In the genomic region with DNA sequence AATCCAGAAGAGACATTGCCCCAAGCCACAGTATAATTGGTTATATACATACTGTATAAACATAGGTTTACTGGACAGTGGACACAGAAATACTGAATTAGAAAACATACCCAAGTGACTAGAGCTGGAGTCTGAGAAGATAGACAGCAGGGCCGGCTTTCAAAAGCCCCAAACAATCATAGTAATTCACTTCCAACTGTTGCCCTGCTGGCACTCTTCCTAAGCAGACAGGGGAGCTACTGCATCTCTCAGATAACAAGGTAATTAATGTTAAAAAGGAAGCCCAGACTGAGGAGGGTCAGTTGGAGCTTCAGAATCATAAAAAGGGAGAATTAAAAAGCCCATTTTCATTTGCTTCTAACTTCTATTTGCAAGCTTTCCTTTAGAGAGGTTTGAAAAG, we compare ENCODE assay signal across 27 mouse cellular contexts.
DNase-seq lines count a peak whose midpoint lies in the region; ATAC-seq lines count a peak whose summit lies in the region.
"Had no signal": no experiment of that assay in that cellular context is flagged by ENCODE, and none has a peak within 500 bp of the region (broad histone marks: within the 10 kb centered on the region; RNA-seq: fewer than 3 reads in every experiment).

No protein-coding gene starts in this region.

- no peaks in the 10 kb centered on the region for H3K9me3 ChIP-seq in midbrain, embryonic 13.5 days
- no peaks in the 10 kb centered on the region for H3K9me3 ChIP-seq in midbrain, embryonic 10.5 days (replicated peaks)
- no peaks in the 10 kb centered on the region for H3K9me3 ChIP-seq in midbrain, embryonic 16.5 days (replicated peaks; ENCODE audit: control insufficient read depth, low read length, poor library complexity, severe bottlenecking)
- no peaks in the 10 kb centered on the region for H3K9me3 ChIP-seq in midbrain, embryonic 11.5 days (ENCODE audit: control insufficient read depth, low read length)
- H3K9me3 ChIP-seq: embryonic facial prominence, embryonic 13.5 days; embryonic facial prominence, embryonic 15.5 days; forebrain, embryonic 10.5 days; forebrain, embryonic 12.5 days; forebrain, embryonic 15.5 days; G1E had no signal

- H3K27me3 ChIP-seq in midbrain, embryonic 13.5 days: no peaks in the 10 kb centered on the region
- no peaks in the 10 kb centered on the region for H3K27me3 ChIP-seq in midbrain, embryonic 10.5 days (ENCODE audit: low read depth, poor library complexity, severe bottlenecking)
- H3K27me3 ChIP-seq in midbrain, embryonic 16.5 days (ENCODE audit: control insufficient read depth, insufficient read depth, low read depth, low read length): no peaks in the 10 kb centered on the region
- H3K27me3 ChIP-seq in midbrain, embryonic 11.5 days (ENCODE audit: control insufficient read depth, insufficient read depth, low read length): no peaks in the 10 kb centered on the region
- H3K27me3 ChIP-seq: CH12.LX; embryonic facial prominence, embryonic 13.5 days; embryonic facial prominence, embryonic 15.5 days; forebrain, embryonic 12.5 days; forebrain, embryonic 15.5 days; Patski had no signal

- H3K4me1 ChIP-seq in midbrain, embryonic 13.5 days (replicated peaks): 0 out of 2 replicates have a peak, but pooled peaks cover 4% of the 10 kb centered on the region
- no peaks in the 10 kb centered on the region for H3K4me1 ChIP-seq in midbrain, embryonic 10.5 days
- H3K4me1 ChIP-seq in midbrain, embryonic 16.5 days (ENCODE audit: control insufficient read depth, insufficient read depth, low read length): no peaks in the 10 kb centered on the region; the same call in 1 of the 2 replicates
- H3K4me1 ChIP-seq in midbrain, embryonic 11.5 days (ENCODE audit: control insufficient read depth, insufficient read depth, low read length): no peaks in the 10 kb centered on the region
- H3K4me1 ChIP-seq: embryonic facial prominence, embryonic 13.5 days; embryonic facial prominence, embryonic 15.5 days; forebrain, embryonic 10.5 days; forebrain, embryonic 12.5 days; forebrain, embryonic 15.5 days had no signal

- no peak overlapping the region for H3K9ac ChIP-seq in midbrain, embryonic 13.5 days (replicated peaks)
- H3K9ac ChIP-seq in midbrain, embryonic 16.5 days (ENCODE audit: low read depth, low read length): no peak overlapping the region
- no peak overlapping the region for H3K9ac ChIP-seq in midbrain, embryonic 11.5 days (ENCODE audit: low read length)
- H3K9ac ChIP-seq: embryonic facial prominence, embryonic 13.5 days; embryonic facial prominence, embryonic 15.5 days; forebrain, embryonic 12.5 days; forebrain, embryonic 15.5 days had no signal

- no peak overlapping the region for H3K4me3 ChIP-seq in midbrain, embryonic 13.5 days (replicated peaks)
- H3K4me3 ChIP-seq in midbrain, embryonic 10.5 days: no peak overlapping the region
- no peak overlapping the region for H3K4me3 ChIP-seq in midbrain, embryonic 16.5 days (ENCODE audit: low read depth, low read length)
- no peak overlapping the region for H3K4me3 ChIP-seq in midbrain, embryonic 11.5 days (ENCODE audit: low read depth, low read length)
- H3K4me3 ChIP-seq: embryonic facial prominence, embryonic 13.5 days; embryonic facial prominence, embryonic 15.5 days; erythroblast, embryonic 14.5 days; forebrain, embryonic 10.5 days; forebrain, embryonic 12.5 days; forebrain, embryonic 15.5 days had no signal

- WGBS in midbrain, embryonic 13.5 days: 32% methylated on average over 1 of the region's 1 CpGs
- 69% methylated on average over 1 of the region's 1 CpGs for WGBS in midbrain, embryonic 10.5 days
- 36% methylated on average over 1 of the region's 1 CpGs for WGBS in midbrain, embryonic 16.5 days
- WGBS in midbrain, embryonic 11.5 days: 40% methylated on average over 1 of the region's 1 CpGs

- no peak overlapping the region for H3K27ac ChIP-seq in midbrain, embryonic 13.5 days
- no peak overlapping the region for H3K27ac ChIP-seq in midbrain, embryonic 10.5 days (replicated peaks)
- no peak overlapping the region for H3K27ac ChIP-seq in midbrain, embryonic 16.5 days (ENCODE audit: low read length)
- H3K27ac ChIP-seq in midbrain, embryonic 11.5 days (ENCODE audit: low read depth, low read length): no peak overlapping the region
- H3K27ac ChIP-seq: embryonic facial prominence, embryonic 13.5 days; embryonic facial prominence, embryonic 15.5 days; forebrain, embryonic 10.5 days; forebrain, embryonic 12.5 days; forebrain, embryonic 15.5 days had no signal

- H3K36me3 ChIP-seq in midbrain, embryonic 13.5 days: no peaks in the 10 kb centered on the region
- no peaks in the 10 kb centered on the region for H3K36me3 ChIP-seq in midbrain, embryonic 10.5 days
- no peaks in the 10 kb centered on the region for H3K36me3 ChIP-seq in midbrain, embryonic 16.5 days (ENCODE audit: control insufficient read depth, insufficient read depth, low read length)
- H3K36me3 ChIP-seq in midbrain, embryonic 11.5 days (ENCODE audit: control insufficient read depth, insufficient read depth, low read length): no peaks in the 10 kb centered on the region
- H3K36me3 ChIP-seq: embryonic facial prominence, embryonic 13.5 days; embryonic facial prominence, embryonic 15.5 days; forebrain, embryonic 10.5 days; forebrain, embryonic 12.5 days; forebrain, embryonic 15.5 days; G1E had no signal

- H3K4me2 ChIP-seq in midbrain, embryonic 13.5 days (replicated peaks): no peak overlapping the region
- H3K4me2 ChIP-seq in midbrain, embryonic 16.5 days (ENCODE audit: low read length): no peak overlapping the region
- H3K4me2 ChIP-seq in midbrain, embryonic 11.5 days: no peak overlapping the region
- H3K4me2 ChIP-seq: embryonic facial prominence, embryonic 13.5 days; embryonic facial prominence, embryonic 15.5 days; forebrain, embryonic 12.5 days; forebrain, embryonic 15.5 days had no signal

- peak; percentile 3 to 7 for DNase-seq in cerebellum, postnatal 10 days
- DNase-seq in cerebellum, postnatal 14 days: no peak
- no peak for DNase-seq in midbrain, embryonic 10.5 days (ENCODE audit: low spot score)
- no peak for DNase-seq in midbrain, embryonic 11.5 days (ENCODE audit: low spot score, missing footprints)
- DNase-seq: adrenal gland, adult 8-10 months; adrenal gland, postnatal 14 days; adrenal gland, postnatal 36 days; B cell, adult 2 months; cerebellum, adult 11 months; cerebellum, adult 18-20 months; cerebellum, adult 8-10 months; cerebellum, adult 9-11 months; cerebellum, postnatal 36 days; embryo, embryonic 11 days had no signal

- peak; percentile 48 for ATAC-seq in midbrain, embryonic 13.5 days
- ATAC-seq in midbrain, embryonic 16.5 days: peak; percentile 14; the same call in 1 of the 2 replicates
- no peak for ATAC-seq in midbrain, embryonic 11.5 days (ENCODE audit: low FRiP score)
- ATAC-seq: activated CD4-positive, CD25-positive, alpha-beta regulatory T cell, adult 4 months; CD4-positive, CD25-positive, alpha-beta regulatory T cell, adult 4 months; forebrain, embryonic 15.5 days; Patski had no signal

Comparison
In these comparisons a context has a peak if more than half of its experiments do, and no peak if none do; other contexts are left out.
1. DNase-seq: peak in cerebellum, postnatal 10 days (2 of 2); none in cerebellum, postnatal 14 days (0 of 2), midbrain, embryonic 10.5 days (single experiment) and midbrain, embryonic 11.5 days (single experiment).